Mouse (Mus musculus) kidney, embryonic 16.5 days (tissue): ENCODE measurements around the gene Pde4b. TPM values are rescaled to one million over a fixed set of nuclear protein-coding genes. Genes with fewer than 3 reads are reported as not detected.

Experiments used
- ATAC-seq: fragments of 200-750 bp; cut with Nextera tagmentation; 2 replicates; pipeline ENCODE4 v1.8.0; 2017; ENCODE audit warnings: moderate TSS enrichment; ENCODE audit not compliant: low FRiP score, low TSS enrichment
- H3K27ac ChIP-seq: fragments of 300-500 bp; sonication (generic); 2 replicates; pipeline ENCODE4 v1.5.1; 2014; ENCODE audit warnings: low read length
- H3K27me3 ChIP-seq: fragments of 300-500 bp; sonication (generic); 2 replicates; pipeline ENCODE4 v1.6.1; 2014; ENCODE audit warnings: low read length, control low read depth, mixed read lengths; ENCODE audit not compliant: insufficient read depth
- H3K36me3 ChIP-seq: fragments of 300-500 bp; sonication (generic); 2 replicates; pipeline ENCODE4 v1.6.1; 2014; ENCODE audit warnings: low read length, control low read depth, mixed read lengths; ENCODE audit not compliant: insufficient read depth
- H3K4me1 ChIP-seq: fragments of 300-500 bp; sonication (generic); 2 replicates; pipeline ENCODE4 v1.6.1; 2014; ENCODE audit warnings: low read length, control low read depth, mixed read lengths; ENCODE audit not compliant: insufficient read depth
- H3K4me2 ChIP-seq: fragments of 300-500 bp; sonication (generic); replicated peaks from 2 replicates; pipeline ENCODE4 v1.6.1; 2014; ENCODE audit warnings: low read depth, low read length
- H3K4me3 ChIP-seq: fragments of 300-500 bp; sonication (generic); 2 replicates; pipeline ENCODE4 v1.5.1; 2014; ENCODE audit warnings: mild to moderate bottlenecking, low read length
- H3K9ac ChIP-seq: fragments of 300-500 bp; sonication (generic); replicated peaks from 2 replicates; pipeline ENCODE4 v1.6.1; 2014; ENCODE audit warnings: low read length
- H3K9me3 ChIP-seq: fragments of 300-500 bp; sonication (generic); 2 replicates; pipeline ENCODE4 v1.6.1; 2016; ENCODE audit warnings: low read length, control low read depth
- WGBS: fragments of 180-500 bp; shearing (Covaris S2); extraction: QIAGEN DNeasy Blood & Tissue Kit; methylation state at CpG from one replicate; pipeline ENCODE4 v1.1.7; 2014; 5-methylcytosine and 5-hydroxymethylcytosine counted together
- polyA plus RNA-seq: library from polyadenylated mRNA; unstranded; fragments of >200 nt; fragmentation: Nextera tagmentation; extraction: Ambion mirVana; gene quantifications from 2 replicates; pipeline ENCODE4 v1.2.1, GENCODE M21; 2015

The Pde4b gene
- polyA plus RNA-seq, 1 experiment from 2014 or later: 15.5 TPM

GRCm38 (mm10) chr4:102235151-102235550 is 147.8 kb downstream of the Pde4b start:
- peaks cover under 1% of the 10 kb centered on the region; the same call in 1 of the 2 replicates for H3K4me1 ChIP-seq
- H3K4me2 ChIP-seq: no peak overlapping the region
- ATAC-seq: no peak
- no peak overlapping the region for H3K4me3 ChIP-seq
- H3K9me3 ChIP-seq: no peaks in the 10 kb centered on the region
- no peaks in the 10 kb centered on the region for H3K27me3 ChIP-seq
- H3K9ac ChIP-seq: no peak overlapping the region
- H3K36me3 ChIP-seq: no peaks in the 10 kb centered on the region
- 47% methylated on average over 2 of the region's 2 CpGs for WGBS
- H3K27ac ChIP-seq: no peak overlapping the region

- Histone ChIP-seq H3K4me2 (no peak overlapping the region), H3K9ac (no peak overlapping the region), H3K4me3 (no peak overlapping the region), H3K9me3 (no peaks in the 10 kb centered on the region), H3K4me1 (peaks cover 3% of the 10 kb centered on the region; the same call in 1 of the 2 replicates), H3K36me3 (no peaks in the 10 kb centered on the region), H3K27me3 (no peaks in the 10 kb centered on the region), H3K27ac (no peak overlapping the region)
- WGBS: 78% methylated on average over 2 of the region's 2 CpGs
- ATAC-seq: no peak
Observed at GRCm38 (mm10) chr4:102239102-102239501, 151.8 kb downstream of the Pde4b start.

GRCm38 (mm10) chr4:102239657-102240390 is 152.5 kb downstream of the Pde4b start:
- Histone ChIP-seq H3K9ac (no peak overlapping the region), H3K36me3 (no peaks in the 10 kb centered on the region), H3K27me3 (no peaks in the 10 kb centered on the region), H3K9me3 (no peaks in the 10 kb centered on the region), H3K4me1 (peaks cover 3% of the 10 kb centered on the region; the same call in 1 of the 2 replicates), H3K4me2 (no peak overlapping the region), H3K27ac (no peak overlapping the region), H3K4me3 (no peak overlapping the region)
- 63% methylated on average over 12 of the region's 12 CpGs for WGBS
- ATAC-seq: no peak

- Histone ChIP-seq H3K27ac (no peak overlapping the region), H3K9ac (no peak overlapping the region), H3K4me3 (no peak overlapping the region), H3K27me3 (no peaks in the 10 kb centered on the region), H3K9me3 (no peaks in the 10 kb centered on the region), H3K36me3 (no peaks in the 10 kb centered on the region), H3K4me1 (peaks cover 3% of the 10 kb centered on the region; the same call in 1 of the 2 replicates), H3K4me2 (no peak overlapping the region)
- 61% methylated on average over 8 of the region's 8 CpGs for WGBS
- no peak for ATAC-seq
Observed at GRCm38 (mm10) chr4:102240754-102241427, 153.5 kb downstream of the Pde4b start.

- Histone ChIP-seq H3K9me3 (no peaks in the 10 kb centered on the region), H3K4me2 (peak overlapping the region; percentile 47), H3K4me1 (peaks cover 8% of the 10 kb centered on the region), H3K27me3 (no peaks in the 10 kb centered on the region), H3K27ac (no peak overlapping the region), H3K9ac (no peak overlapping the region), H3K4me3 (no peak overlapping the region), H3K36me3 (no peaks in the 10 kb centered on the region)
- no peak for ATAC-seq
Observed at GRCm38 (mm10) chr4:102253994-102254393, 166.7 kb downstream of the Pde4b start.

GRCm38 (mm10) chr4:102254466-102255294 is 167.3 kb downstream of the Pde4b start:
- Histone ChIP-seq H3K36me3 (no peaks in the 10 kb centered on the region), H3K9ac (peak overlapping the region; percentile 31; the same call in 1 of the 2 replicates), H3K9me3 (no peaks in the 10 kb centered on the region), H3K27me3 (no peaks in the 10 kb centered on the region), H3K4me1 (peaks cover 8% of the 10 kb centered on the region), H3K4me3 (peak overlapping the region; percentile 27), H3K4me2 (peak overlapping the region; percentile 47), H3K27ac (peak overlapping the region; percentile 48)
- 7% methylated on average over 15 of the region's 15 CpGs for WGBS
- ATAC-seq: peak; percentile 39; the same call in 1 of the 2 replicates

GRCm38 (mm10) chr4:102255295-102255670 is 167.9 kb downstream of the Pde4b start:
- no peaks in the 10 kb centered on the region for H3K27me3 ChIP-seq
- peak overlapping the region; percentile 48; the same call in 1 of the 2 replicates for H3K27ac ChIP-seq
- H3K36me3 ChIP-seq: no peaks in the 10 kb centered on the region
- peak overlapping the region; percentile 31; the same call in 1 of the 2 replicates for H3K9ac ChIP-seq
- peak overlapping the region; percentile 47 for H3K4me2 ChIP-seq
- WGBS: 44% methylated on average over 9 of the region's 9 CpGs
- H3K4me1 ChIP-seq: peaks cover 8% of the 10 kb centered on the region
- peak overlapping the region; percentile 27 for H3K4me3 ChIP-seq
- H3K9me3 ChIP-seq: no peaks in the 10 kb centered on the region
- ATAC-seq: peak; percentile 15; the same call in 1 of the 2 replicates

GRCm38 (mm10) chr4:102256170-102256960 is 169.0 kb downstream of the Pde4b start:
- ATAC-seq: no peak
- Histone ChIP-seq H3K27me3 (no peaks in the 10 kb centered on the region), H3K4me3 (no peak overlapping the region), H3K4me2 (no peak overlapping the region), H3K27ac (no peak overlapping the region), H3K9ac (no peak overlapping the region), H3K4me1 (peaks cover 8% of the 10 kb centered on the region), H3K9me3 (no peaks in the 10 kb centered on the region), H3K36me3 (no peaks in the 10 kb centered on the region)
- whole genome bisulfite sequencing: 82% methylated on average over 6 of the region's 6 CpGs

GRCm38 (mm10) chr4:102260216-102260615 is 172.9 kb downstream of the Pde4b start:
- H3K9me3 ChIP-seq: no peaks in the 10 kb centered on the region
- no peak overlapping the region for H3K4me2 ChIP-seq
- ATAC-seq: no peak
- H3K27me3 ChIP-seq: no peaks in the 10 kb centered on the region
- no peak overlapping the region for H3K9ac ChIP-seq
- H3K36me3 ChIP-seq: no peaks in the 10 kb centered on the region
- no peak overlapping the region for H3K27ac ChIP-seq
- H3K4me3 ChIP-seq: no peak overlapping the region
- H3K4me1 ChIP-seq: peaks cover 3% of the 10 kb centered on the region; the same call in 1 of the 2 replicates
